Mouse (Mus musculus): Measurements from ENCODE around the gene Srrt. TPM values are rescaled to one million over a fixed set of nuclear protein-coding genes. Genes with fewer than 3 reads are reported as not detected.
A peak's percentile ranks its signal among the peaks of the same experiment; 100 is the strongest.

Gene Srrt
- total RNA-seq, 4 experiments from 2014 or later: 54.4 to 62.6 (median 60.3) TPM

DNA sequence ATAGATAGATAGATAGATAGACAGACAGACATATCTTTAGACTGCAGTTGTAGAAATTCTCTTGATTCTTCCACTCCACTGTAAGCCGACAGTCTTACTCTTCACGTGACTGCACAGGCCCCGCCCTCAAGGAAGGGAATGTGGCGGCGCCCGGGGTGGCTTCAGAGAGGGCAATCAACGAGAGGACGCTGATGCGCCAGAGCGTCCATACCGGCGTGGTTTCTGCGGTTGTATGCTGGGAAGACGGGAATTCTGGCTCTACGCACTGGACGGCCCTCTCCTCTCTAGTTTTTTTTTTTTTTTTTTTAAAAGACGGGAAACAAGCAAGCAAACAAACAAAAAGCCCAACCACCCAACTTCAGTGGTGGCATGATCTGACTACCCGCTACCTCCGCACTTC lies 30.8 kb upstream of the Srrt start:
- DNase-seq (ENCODE audit: low spot score): peak; percentile 90

DNA sequence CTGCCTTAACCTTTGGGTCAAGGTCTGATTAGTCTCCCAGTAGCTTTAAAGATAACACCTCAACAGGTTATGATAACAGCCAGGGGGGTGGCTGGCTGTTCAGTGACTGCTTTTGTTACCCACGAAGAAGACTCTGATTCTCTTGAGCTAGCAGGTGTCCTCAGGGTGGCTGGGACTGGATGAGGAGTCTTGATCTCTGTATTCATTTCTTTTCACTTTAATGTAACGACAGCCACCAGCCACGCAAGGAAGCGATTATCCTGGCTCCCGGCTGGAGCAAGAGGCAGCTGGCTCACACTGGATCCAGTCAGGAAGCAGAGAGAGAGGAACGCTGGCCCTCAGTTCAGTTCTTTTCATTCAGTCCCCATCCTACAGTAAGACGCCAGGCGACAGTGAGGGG lies 29.7 kb upstream of the Srrt start:
- no peak for DNase-seq (ENCODE audit: low spot score)

DNA sequence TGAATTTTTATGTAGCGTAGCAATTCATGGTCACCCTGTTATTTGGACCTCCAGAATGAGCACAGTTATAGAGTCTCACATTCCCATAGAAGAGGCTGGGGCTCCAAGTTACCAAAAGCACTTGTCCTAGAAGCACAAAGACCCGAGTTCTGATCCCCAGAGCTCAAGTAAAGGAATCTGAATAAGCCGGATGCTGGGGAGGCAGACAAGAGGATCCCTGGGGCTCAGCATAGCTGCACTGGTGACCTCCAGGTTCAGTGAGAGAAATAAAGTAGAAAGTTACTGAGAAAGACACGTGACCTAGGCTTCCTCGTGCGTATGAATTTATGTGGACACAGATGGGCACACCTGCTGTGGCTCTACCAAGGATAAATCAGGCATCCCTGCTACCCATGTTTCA lies 27.6 kb upstream of the Srrt start:
- no peak for DNase-seq (ENCODE audit: low spot score)

DNA sequence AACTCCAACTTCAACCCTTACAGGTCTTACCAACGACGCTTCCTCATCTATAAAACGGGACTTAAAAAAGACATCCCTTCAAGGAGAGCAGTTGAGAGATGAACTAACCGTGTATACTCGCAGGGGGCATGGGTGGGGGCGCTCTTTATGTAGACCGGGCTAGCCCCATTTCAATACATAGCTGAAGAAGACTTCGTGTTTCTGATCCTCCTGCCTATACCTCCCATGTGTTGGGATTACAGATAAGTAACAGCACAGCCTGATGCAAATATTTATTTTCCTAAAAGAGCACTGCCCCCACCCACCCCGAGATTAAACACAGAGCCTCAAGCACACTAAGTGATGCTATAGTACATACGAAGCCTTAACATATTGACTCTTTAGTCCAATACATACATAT lies 26.8 kb upstream of the Srrt start:
- no peak for DNase-seq (ENCODE audit: low spot score)

DNA sequence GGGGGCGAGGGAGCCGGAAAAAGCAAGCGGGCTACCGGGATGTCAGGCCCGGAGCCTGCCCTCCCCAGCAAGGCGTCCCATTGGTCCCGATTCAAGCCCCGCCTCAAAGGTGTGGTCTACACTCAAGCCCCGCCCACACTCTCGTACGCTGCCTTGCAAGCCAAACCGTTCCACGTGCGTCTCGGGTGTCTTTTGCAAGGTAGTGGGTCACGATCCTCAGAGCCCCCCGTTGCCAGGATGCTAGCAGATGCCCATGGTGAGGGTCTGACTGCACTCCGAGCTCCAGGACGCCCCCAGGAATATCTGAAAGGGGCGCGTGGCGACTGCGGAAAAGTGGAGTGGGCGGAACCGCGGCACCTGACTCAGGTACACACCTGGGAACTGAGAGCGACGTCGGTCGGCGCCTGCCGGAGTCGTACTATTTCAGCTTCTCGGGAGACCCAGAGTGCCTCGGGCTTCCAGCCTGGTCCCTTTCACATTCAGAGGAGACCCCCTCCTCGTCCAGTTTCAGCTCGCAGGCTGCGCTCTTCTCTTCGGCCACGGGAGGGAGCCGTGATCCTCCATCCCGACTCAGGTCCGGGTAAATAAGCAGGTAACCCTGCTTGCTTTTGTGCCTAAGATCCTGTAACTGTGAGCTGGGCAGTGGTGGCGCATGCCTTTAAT lies 26.2 kb upstream of the Srrt start, which contains the start of gene Slc12a9:
TSS of gene Slc12a9 (minus strand) at position 86 of the 663 bp plus-strand sequence.
- DNase-seq (ENCODE audit: low spot score): peak; percentile 91

DNA sequence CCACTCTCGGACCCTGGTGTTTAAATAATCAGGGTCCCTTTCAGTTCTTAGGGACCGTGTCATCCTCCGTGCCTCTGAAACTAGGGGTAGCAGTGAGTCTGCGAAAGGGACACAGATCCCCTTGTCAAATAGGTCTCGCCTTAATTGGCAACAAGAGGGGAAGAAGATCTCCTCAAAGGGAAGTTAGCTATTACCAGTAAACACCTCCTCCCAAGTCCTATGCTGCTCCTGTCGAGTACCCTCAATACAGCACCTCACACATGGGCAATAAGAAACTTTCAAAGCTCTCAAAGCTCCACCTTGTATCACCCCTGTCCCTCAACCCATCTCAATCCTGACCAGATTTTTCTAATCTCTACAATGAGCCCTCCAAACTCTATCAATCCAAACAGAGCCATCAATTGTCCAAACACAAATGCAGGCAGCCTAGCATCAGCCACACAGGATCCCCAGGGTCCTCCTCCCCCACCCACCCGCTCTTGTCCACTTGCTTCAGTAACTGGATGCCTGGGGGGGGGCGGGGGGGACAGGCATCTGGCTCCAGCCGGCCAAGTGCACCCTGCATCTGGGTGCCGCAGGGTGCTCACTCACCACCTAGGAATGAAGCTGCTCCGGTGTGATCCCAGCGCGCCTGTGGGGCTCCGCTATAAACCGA lies 25.5 kb upstream of the Srrt start:
- no peak for DNase-seq (ENCODE audit: low spot score)

DNA sequence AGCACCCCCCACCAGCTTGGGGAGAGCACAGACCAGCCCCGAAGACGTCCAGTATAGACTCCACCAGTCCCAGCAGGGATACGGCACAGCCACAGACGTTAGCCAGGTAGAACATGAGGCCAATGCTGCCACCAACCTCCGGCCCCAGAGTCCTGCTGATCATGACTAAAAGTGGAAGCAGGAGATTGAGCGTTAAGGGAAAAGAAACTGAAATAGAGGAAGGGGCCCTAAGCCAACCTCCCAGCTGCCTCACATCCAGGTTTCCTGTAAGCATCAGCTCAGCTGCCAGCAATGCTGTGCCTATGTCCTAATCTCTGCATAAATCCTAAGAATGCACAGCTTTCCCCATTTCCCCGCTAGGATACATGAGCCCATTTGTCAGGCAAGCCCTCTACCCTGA lies 23.4 kb upstream of the Srrt start:
- no peak for DNase-seq (ENCODE audit: low spot score)

DNA sequence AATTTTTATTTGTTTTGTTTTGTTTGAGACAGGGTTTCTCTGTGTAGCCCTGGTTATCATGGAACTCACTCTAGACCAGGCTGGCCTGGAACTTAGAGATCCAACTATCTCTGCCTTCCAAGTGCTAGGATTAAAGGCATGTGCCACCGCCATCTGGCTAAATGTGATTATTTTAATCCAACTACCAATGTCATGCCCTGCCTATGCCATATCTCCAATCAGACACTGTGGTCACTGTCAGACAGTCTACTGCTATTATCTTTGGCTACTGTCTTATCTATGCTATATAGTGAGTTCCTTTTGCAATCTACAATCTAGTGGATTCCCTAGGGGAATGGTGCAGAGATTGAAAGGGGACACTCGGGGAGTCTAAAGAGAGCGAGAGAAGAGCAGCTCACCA lies 13.5 kb upstream of the Srrt start:
- no peak for DNase-seq (ENCODE audit: low spot score)

DNA sequence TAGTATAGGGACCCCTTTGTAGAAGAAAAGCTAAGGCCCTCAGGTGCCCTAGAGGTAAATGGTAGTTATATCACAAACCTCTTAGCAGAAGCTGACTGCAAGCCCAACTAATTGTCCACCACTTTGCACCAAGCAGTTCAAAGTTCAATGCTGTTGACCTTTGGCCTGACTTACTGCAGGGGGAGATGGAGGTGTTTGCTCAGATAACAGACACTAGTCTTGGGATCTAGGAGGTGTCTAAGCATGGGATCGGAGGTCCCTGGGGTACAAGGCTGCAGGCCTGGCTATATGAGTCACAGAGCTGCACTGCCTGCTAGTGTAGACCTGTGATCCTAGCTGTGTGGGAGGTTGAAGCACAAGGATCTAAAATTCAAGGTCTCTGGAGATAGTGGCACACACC lies 11.1 kb upstream of the Srrt start:
- DNase-seq (ENCODE audit: low spot score): no peak

DNA sequence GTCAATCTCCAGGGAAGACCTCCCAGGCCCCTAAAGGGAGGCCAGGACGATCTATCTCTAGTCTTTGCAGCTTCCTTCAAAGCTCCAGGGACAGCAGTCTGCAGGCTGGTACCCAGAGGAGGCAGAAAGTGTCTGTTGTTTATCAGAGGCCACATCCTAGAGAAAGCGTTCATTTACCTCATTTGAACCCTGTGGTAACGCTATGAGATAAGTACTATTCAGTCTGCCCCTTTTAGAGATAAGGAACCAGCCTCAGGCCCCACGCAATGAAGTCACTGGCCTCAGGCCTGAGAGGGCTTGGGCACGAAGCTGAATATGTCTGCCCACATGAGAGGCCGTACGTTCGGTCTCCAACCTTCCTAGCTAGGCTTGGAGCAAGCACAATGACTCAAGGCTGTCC lies 9.9 kb upstream of the Srrt start:
- no peak for DNase-seq (ENCODE audit: low spot score)

DNA sequence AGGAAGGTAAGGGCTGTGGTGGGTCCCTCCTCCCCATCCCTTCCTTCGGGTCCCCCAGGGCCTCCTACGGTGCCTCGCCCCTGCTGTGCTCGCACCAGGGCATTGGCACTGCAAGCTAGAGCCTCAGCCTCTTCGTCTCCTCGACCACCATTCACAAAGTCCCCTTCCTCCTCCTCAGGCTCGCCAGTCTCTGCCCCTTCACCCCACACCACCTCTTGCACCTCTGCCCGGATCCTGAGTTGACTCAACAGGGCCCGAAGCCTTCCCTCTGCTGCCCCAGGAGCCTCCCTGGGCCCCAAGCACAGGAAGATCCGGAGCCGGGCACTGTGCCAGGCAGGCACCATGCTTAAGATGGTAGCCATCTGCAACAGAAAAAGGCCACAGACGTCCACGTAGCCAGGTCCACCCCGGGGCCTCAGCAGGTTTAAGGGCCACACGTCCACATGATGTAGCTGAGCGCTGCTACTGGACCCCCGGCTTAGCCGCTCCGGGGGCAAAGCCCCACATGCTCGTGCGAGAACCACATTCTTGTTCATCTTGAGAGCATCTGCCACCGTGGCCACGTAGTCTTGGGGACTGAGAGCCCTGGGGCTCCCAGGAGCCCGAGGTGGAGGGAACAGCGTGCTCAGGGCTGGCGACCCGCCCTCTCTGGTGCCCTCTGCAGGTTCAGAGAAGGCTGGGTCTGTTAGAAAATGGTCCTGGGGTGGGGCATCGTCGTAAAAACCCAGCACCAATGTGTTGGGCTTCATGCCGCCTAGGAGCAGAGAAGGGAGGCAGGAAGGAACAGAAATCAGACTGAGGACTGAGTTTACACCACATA lies 7.8 kb upstream of the Srrt start:
- no peak for DNase-seq (ENCODE audit: low spot score)

DNA sequence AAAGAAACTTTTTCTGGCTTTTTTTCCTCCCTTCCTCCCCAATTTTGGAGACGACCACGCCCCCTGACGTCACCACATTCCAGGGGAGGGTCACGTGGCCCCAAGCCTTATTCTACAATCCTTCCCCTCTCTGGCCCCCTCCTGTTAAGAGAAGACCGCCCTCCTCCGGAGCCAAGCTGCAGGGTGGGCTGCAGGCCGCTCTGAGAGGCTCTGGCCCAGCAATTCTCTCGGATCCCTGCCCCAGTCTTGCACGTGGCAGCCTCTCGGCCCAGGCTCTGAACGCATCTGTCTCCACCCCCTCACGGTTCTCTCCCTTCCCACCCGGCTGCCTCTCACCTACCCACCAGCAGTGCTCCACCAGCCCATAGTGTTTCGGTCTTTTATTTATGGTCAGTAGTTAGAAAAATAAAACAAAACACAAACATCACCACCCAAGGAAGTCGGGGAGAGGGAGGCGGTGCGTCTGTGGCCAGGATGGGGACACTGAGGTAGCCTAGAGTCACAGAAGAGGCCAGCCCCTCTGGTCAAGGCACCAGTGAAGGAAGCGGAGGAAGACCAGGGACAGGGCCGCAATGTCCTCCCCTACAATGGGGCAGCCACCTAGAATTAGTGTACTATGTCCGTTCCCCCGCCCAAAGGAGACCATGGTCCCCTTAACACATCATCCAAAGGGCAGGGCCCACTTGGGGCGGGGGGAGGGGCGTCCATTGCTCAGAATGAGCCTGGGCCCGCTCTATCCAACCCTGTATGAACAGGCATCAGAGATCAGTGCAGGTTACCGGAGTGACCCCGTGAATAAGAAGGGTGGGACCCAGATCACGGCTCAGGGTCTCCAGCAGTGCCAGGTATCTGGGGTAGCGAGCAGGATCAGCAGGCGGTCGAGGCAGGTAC lies 7.0 kb upstream of the Srrt start, which contains the start of gene Trip6:
TSS of gene Trip6 (minus strand) at position 212 of the 891 bp plus-strand sequence.
- DNase-seq (ENCODE audit: low spot score): peak; percentile 90

DNA sequence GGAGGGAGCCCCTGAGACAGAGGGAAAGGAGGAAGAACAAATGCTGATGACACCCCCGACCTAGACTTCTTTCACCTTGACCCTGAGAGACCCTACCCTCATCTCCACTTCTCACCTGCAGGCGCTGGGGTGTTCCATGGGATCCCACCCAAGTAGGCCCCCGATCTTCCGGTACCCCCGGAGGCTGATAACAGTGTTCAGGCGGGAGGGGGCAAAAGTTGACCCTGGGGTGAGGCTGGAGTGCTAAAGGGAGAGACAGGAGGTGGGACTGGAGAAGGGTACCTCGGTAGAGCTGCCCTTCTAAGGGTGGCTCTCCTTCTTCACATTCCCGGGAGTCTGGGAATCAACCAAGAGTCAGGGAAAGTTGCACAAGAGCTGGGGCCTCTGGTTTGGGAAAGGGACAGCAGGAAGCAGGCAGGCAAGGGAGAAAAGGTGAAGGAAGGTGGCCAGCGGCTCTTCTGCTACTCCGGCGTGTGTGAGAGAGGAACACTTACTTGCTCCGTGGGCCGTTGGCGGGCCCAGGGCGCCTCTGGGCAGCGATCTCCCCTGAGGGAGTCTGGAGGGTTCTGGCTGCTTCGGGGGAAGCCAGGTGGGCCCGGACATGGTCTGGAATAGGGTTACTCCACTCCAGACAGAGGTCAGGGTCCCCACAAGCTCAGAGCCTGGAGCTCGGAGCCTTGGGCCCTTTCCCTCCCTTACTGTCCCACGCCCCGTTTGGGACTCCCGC lies 6.2 kb upstream of the Srrt start:
- no peak for DNase-seq (ENCODE audit: low spot score)

DNA sequence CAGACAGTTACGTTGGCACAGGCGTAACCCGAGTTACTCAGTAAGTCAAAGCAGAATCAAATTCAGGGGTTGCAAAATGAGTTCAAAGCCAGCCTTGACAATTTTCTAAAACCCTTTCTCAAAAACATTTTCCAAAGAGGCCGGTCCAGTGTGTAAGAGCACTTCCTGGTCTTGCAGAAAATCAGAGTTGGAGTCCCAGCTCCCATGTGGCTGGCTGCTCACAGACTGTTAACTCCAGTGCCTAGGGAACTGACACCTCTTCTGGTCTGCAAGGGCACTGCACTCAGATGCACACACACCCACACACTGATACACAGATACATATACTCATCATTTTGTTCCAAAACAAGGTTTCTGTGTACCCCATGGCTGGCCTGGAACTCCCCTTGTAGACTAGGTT lies 882 bp upstream of the Srrt start:
- DNase-seq (ENCODE audit: low spot score): no peak

DNA sequence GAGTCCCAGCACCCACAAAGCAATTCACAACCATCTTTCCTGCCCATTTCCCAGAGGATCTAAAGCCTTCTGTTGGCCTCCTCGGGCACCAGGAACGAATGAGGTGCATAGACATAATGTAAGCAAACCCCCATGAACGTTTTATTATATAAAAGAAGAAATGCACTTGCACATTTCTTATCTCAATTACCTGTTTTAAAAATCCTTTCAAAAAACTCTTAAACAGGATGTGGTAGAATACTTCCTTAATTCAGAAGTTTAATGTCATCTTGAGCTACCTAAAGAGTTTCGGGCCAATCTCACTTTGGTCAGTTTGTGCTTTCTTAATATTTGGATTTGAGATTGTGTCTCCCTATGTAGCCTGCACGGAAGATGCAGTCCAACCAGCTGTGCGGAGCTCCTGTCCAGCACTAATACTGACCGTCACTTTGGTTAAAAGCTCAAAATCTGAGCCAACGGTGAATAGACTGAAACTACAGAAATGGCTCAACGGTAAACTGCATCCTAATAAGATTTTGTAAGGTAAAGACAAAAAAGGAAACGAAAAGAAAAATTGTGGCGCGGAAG lies 952 bp downstream of the Srrt start:
- DNase-seq (ENCODE audit: low spot score): no peak

DNA sequence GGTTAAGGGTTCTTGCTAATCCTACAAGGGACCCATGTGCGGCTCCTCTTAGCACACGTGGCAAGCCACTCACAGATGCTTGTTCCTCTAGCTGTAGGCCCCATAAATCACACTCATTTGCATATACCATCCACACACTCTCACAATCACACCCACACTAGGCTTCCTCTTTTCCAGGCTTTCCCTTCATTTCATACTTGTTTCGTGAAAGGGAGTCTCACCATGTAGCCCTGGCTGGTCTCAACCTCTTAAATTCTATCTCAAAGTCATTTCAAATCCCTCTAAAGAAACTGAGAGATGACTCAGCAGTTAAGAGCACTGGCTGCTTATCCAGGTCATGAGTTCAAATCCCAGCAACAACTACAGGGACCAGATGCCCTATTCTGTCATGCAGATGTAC lies 1.7 kb downstream of the Srrt start:
- DNase-seq (ENCODE audit: low spot score): no peak

DNA sequence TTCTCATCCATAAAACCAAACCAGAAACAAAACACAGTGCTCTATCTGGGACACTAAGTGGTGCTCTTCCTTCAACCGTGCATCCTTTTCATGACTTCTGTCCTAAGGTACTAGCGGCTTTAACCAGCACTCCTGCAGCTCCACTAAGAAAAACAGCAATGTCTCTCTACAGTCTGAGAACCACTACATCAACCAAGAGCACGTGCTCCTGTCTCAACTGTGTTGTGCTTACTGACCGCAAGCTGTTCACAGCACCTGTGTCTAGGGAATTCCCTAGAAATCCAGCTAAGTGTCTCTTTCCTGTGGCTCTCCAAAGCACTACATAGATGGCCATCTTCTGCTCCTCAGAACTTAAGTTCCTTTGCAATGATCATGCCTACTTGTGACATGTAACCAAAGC lies 2.7 kb downstream of the Srrt start:
- DNase-seq (ENCODE audit: low spot score): no peak

DNA sequence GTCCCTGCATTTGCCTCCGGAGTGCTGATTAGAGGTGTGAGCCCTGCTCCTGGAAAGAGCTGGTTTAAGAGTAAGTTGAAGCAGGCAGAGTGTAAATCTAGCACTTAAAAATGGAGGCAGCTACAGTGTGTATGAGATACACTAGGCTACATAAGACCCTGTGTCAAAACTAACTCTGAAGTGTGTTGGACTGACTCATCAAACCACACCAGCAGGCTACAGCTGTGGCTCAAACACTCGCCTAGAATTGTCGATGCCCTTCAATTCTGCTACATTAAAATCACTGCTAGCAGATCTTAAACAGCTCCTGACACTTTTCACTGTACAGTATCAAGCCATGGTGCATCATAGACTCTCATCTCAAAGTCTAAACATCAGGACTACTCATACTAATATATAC lies 3.3 kb downstream of the Srrt start:
- no peak for DNase-seq (ENCODE audit: low spot score)

DNA sequence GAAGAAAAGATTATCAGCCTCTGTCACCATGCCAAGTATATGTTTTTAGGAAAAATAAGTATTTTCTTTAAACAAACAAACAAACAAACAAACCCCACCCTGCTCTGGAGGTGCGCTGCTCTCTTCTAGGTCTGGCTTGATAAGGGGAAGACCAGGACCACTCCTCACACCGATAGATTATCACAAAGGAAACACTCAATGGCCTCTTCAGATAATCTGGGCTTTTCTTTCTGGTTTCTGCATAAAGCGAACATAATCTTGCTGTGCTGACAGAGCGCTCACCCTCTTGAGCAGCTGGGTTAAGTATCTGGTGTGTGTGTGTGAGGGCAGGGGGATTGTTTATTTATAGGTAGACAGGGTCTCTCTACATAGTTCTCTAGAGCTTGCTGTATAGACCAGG lies 3.9 kb downstream of the Srrt start:
- no peak for DNase-seq (ENCODE audit: low spot score)

DNA sequence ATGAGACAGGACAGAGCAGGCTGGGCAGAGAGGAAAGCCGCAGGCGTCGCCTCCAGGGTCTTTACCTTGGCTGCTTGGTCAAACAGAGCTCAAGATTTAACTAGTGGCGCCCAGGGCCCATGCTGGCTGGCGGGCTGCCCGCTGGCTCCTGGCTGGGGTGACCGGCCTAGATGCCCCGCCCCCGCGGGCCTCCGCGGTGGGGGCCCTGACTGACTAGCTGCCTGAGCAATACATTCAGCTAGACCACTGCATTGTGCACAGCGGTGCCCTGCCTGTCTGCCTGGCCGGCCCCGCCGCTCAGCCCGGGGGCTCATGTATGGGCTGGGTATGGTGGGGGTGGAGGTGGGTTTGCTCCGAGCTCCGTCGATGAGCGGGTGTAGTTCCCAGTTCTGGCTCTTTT lies 6.2 kb downstream of the Srrt start:
- no peak for DNase-seq (ENCODE audit: low spot score)

DNA sequence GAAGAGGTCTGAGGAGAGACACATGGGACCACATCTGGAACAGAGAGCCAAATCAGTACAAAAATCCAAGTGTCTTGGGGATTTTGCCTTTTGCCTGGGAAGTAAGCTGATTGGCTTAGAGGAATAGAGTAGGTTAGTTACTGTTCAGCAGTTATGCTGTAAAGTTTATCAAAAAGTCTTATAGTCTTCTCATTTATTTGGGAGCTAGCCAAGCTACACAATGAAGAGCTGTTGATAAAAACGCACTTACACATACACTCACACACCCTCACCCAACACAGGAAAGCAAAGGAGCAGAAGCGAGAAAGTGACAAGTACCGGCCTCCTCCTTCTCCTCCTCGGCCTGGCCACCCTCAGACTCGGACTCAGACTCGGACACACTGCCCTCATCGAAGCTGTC lies 8.2 kb downstream of the Srrt start:
- no peak for DNase-seq (ENCODE audit: low spot score)

Measured in heart, adult 8-10 months (tissue).